Mouse (Mus musculus) limb, embryonic 10.5 days (tissue): Measurements from ENCODE around the gene Pigl. TPM values are rescaled to one million over a fixed set of nuclear protein-coding genes. Genes with fewer than 3 reads are reported as not detected.
"Not testable (repeated sequence)": the region's sequence is repeated elsewhere in the genome, so short reads cannot be mapped to it uniquely, and the experiment has no call there.

ENCODE experiments used
- DNase-seq: peaks from one replicate; pipeline ENCODE4 v3.0.0-alpha.2; 2017; ENCODE audit warnings: low spot score
- H3K27ac ChIP-seq: fragments of 300-500 bp; sonication (generic); 2 replicates; pipeline ENCODE4 v1.5.1; 2016; ENCODE audit warnings: mild to moderate bottlenecking
- H3K27me3 ChIP-seq: fragments of 300-500 bp; sonication (generic); 2 replicates; pipeline ENCODE4 v1.6.1; 2016; ENCODE audit warnings: low read depth, mild to moderate bottlenecking; ENCODE audit not compliant: poor library complexity, severe bottlenecking
- H3K36me3 ChIP-seq: fragments of 300-500 bp; sonication (generic); 2 replicates; pipeline ENCODE4 v1.6.1; 2016; ENCODE audit warnings: mild to moderate bottlenecking, moderate library complexity
- H3K4me1 ChIP-seq: fragments of 300-500 bp; sonication (generic); 2 replicates; pipeline ENCODE4 v1.6.1; 2016
- H3K4me3 ChIP-seq: fragments of 300-500 bp; sonication (generic); 2 replicates; pipeline ENCODE4 v1.5.1; 2016; ENCODE audit warnings: mild to moderate bottlenecking, moderate library complexity
- H3K9me3 ChIP-seq: fragments of 300-500 bp; sonication (generic); replicated peaks from 2 replicates; pipeline ENCODE4 v1.6.1; 2016; ENCODE audit warnings: mild to moderate bottlenecking
- WGBS: fragments of 180-500 bp; shearing (Covaris S2); methylation state at CpG from one replicate; pipeline ENCODE4 v1.1.7; 2016; 5-methylcytosine and 5-hydroxymethylcytosine counted together
- polyA plus RNA-seq: library from polyadenylated mRNA; unstranded; fragments of >200 nt; fragmentation: Nextera tagmentation; extraction: Ambion mirVana; gene quantifications from 2 replicates; pipeline ENCODE4 v1.2.1, GENCODE M21; 2016

Pigl gene
- polyA plus RNA-seq, 1 experiment from 2014 or later = 13.9 TPM

DNA sequence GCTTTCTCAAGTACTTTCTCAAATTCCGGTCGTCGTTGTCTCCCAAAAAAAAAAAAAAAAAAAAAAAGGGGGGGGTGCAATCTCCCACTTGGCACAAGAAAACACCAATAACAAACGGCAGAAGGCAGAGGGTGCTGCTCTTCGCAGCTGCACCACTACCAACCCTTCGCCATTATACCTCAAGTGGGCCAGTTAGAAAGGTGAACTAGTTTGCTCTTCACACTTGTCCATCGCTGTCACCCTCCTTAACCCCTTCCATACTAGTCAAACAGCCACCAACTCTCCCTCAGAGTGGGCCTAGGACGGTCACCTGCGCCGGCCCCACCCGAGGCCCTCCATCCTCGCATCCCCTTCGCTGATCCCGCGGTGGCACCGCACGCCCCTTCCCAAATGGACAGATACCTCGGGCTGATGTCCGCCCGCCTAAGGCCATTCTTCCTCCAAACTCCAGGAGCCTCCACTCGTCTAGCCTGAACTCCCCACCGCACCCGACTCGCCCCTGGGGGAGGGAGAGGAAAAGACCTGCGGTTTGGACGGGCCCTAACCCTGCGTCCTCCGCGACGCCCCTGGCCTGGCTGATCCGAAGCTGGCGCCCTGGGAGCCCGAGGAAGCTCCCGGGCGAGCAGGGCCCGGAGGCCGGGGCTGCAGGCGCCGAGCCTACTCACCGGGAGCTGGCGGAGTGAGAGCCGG lies 1.6 kb upstream of the Pigl start:
- Histone ChIP-seq H3K27me3 (no peaks in the 10 kb centered on the region), H3K9me3 (no peaks in the 10 kb centered on the region), H3K4me1 (peaks cover 6% of the 10 kb centered on the region), H3K4me3 (peak overlapping the region; percentile 96), H3K36me3 (peaks cover 12% of the 10 kb centered on the region), H3K27ac (peak overlapping the region; percentile 100)
- DNase-seq = peak; percentile 79
- under 1% methylated on average over 42 of the region's 42 CpGs for WGBS

DNA sequence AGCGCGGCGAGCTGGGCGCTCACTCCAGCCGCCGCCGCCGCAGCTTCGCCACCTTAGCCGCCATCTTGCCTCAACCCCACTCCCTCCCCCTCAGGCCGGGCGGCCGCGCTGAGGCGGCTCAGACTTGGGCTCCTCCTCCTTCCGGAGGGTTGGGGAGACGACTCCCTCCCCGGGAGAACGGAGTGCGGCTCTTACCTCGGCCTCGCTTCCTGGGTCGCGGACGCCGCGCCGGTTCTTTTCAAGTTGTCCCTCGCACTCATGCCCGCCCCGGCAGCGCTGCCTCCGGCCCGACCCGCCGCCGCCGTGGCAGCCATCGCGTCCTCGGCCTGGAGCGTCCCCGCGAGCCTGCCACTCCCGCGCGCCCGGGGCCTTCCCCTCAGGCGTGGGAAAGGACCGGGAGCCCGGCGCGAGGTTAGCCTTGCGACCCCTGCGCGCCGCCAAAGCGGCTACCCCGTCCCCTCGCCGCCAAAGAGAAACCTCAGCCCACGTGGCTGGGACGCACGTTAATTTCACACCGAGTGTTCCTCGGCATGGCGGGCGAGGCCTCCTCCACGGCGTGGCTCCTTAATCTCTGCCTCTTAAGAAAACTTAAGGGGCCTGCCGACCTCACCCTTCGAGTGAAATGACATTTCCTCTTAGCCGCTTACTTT lies 894 bp upstream of the Pigl start:
- H3K9me3 ChIP-seq = no peaks in the 10 kb centered on the region
- H3K4me3 ChIP-seq = peak overlapping the region; percentile 96
- peak overlapping the region; percentile 100 for H3K27ac ChIP-seq
- peaks cover 6% of the 10 kb centered on the region for H3K4me1 ChIP-seq
- DNase-seq = peak; percentile 91
- WGBS = under 1% methylated on average over 71 of the region's 73 CpGs
- H3K36me3 ChIP-seq = peaks cover 9% of the 10 kb centered on the region
- H3K27me3 ChIP-seq = no peaks in the 10 kb centered on the region

- Histone ChIP-seq H3K36me3 (peaks cover 6% of the 10 kb centered on the region; the same call in 1 of the 2 replicates), H3K9me3 (no peaks in the 10 kb centered on the region), H3K27ac (peak overlapping the region; percentile 100), H3K27me3 (no peaks in the 10 kb centered on the region), H3K4me1 (peaks cover 6% of the 10 kb centered on the region), H3K4me3 (peak overlapping the region; percentile 96)
- no peak for DNase-seq
- under 1% methylated on average over 18 of the region's 18 CpGs for WGBS
These were observed 379 bp upstream of the Pigl start for GRCm38 (mm10) chr11:62457891-62458270.

DNA sequence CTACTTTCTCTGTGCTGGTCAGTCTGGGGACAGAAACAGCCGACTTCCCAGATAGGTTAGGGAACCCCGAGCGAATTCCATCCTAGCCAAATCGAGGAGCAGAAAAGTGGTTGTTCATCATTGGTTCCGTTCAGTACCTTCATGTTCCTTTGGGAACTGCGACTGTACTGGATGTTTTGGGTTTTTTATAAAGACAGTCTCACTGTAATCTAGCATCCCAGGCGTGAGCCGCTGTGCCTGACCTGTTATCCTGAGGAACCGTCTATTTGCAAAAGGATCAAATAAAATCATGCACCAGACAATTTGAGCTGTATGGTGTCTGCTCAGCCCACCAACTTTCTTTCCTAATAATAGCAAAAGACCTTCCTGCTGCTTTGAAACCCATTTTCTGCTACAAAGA lies 520 bp downstream of the Pigl start:
- H3K27ac ChIP-seq = peak overlapping the region; percentile 100
- H3K36me3 ChIP-seq = peaks cover 2% of the 10 kb centered on the region; the same call in 1 of the 2 replicates
- H3K4me1 ChIP-seq = peaks cover 6% of the 10 kb centered on the region
- no peaks in the 10 kb centered on the region for H3K27me3 ChIP-seq
- no peak for DNase-seq
- WGBS = 4% methylated on average over 9 of the region's 9 CpGs
- H3K9me3 ChIP-seq = no peaks in the 10 kb centered on the region
- H3K4me3 ChIP-seq = peak overlapping the region; percentile 96

DNA sequence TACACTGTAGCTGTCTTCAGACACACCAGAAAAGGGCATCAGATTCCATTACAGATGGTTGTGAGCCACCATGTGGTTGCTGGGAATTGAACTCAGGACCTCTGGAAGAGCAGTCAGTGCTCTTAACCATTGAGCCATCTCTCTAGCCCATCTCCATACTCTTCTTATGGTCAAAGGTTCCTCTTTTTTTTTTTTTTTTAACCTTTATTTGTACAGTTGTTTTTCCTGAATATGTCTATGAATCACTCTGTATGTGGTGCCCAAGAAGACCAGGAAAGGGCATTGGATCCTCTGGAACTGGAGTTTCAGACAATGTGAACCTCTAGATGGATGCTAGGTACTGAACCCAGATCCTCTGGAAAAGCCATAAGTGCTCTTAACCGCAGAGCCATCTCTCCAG lies 4.3 kb downstream of the Pigl start:
- not testable (repeated sequence) for H3K4me3 ChIP-seq, DNase-seq, H3K36me3 ChIP-seq, H3K27ac ChIP-seq, H3K27me3 ChIP-seq, H3K4me1 ChIP-seq, H3K9me3 ChIP-seq
- WGBS = 98% methylated on average over 1 of the region's 1 CpGs

DNA sequence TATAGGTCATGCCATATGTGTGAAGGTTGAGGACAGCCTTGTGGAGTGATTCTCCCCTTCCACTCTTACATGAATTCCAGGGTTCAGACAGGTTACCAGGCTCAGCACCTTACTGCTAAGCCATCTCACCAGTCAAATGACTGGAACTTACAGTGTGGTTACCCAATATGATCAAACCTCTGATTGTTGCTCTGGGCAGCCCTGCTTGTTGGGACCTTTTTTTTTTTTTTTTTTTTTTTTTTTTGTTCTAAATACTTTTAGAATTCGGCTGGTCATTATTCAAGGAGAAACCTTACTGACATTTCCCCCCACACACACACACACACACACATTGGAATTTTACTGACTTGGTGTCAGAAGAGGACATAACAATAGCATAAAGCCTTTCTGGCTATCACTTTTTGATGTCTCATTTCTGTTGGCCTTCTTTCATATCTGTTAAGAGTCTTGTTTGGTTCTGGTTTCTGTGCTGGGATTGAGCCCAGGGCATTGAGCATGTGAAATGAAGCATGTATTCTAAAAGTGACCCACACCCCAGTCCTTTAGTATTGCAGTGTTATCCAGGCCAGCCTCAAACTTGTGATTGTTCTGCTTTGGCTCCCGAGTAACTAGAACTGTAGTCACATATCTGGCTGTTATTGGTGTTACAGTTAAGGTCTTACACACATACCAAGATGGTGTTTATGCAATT lies 5.1 kb downstream of the Pigl start:
- DNase-seq = no peak
- 82% methylated on average over 2 of the region's 2 CpGs for WGBS
- no peak overlapping the region for H3K4me3 ChIP-seq
- no peaks in the 10 kb centered on the region for H3K36me3 ChIP-seq
- no peaks in the 10 kb centered on the region; the same call in 1 of the 2 replicates for H3K4me1 ChIP-seq
- H3K27ac ChIP-seq = no peak overlapping the region
- no peaks in the 10 kb centered on the region for H3K27me3 ChIP-seq
- H3K9me3 ChIP-seq = no peaks in the 10 kb centered on the region

GRCm38 (mm10) chr11:62464696-62465095 lies 6.4 kb downstream of the Pigl start:
- no peak for DNase-seq
- H3K27me3 ChIP-seq = no peaks in the 10 kb centered on the region
- no peaks in the 10 kb centered on the region for H3K9me3 ChIP-seq
- H3K36me3 ChIP-seq = no peaks in the 10 kb centered on the region
- H3K27ac ChIP-seq = no peak overlapping the region
- WGBS = 95% methylated on average over 3 of the region's 3 CpGs
- H3K4me1 ChIP-seq = no peaks in the 10 kb centered on the region; the same call in 1 of the 2 replicates
- H3K4me3 ChIP-seq = no peak overlapping the region

DNA sequence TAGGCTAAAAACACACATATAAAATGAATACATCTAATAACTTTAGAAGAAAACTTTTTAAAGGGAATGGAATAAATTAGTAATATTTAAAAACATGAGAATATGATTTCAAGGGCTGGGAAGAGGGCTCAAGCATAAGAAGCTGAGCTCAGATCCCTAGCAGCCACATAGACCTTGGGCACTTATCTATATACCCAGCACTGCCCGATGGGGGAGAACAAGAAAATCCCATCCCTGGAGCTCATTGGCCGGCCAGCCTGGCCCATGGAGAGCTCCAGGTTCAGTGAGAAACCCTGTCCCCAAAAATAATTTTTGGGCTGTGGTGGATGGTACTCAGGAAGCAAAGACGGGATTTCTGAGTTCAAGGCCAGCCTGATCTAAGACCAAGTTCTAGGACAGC lies 7.6 kb downstream of the Pigl start:
- H3K4me3 ChIP-seq = no peak overlapping the region
- H3K27me3 ChIP-seq = no peaks in the 10 kb centered on the region
- 90% methylated on average over 3 of the region's 3 CpGs for WGBS
- no peak overlapping the region for H3K27ac ChIP-seq
- no peaks in the 10 kb centered on the region for H3K4me1 ChIP-seq
- no peaks in the 10 kb centered on the region for H3K36me3 ChIP-seq
- DNase-seq = no peak
- H3K9me3 ChIP-seq = no peaks in the 10 kb centered on the region

GRCm38 (mm10) chr11:62466546-62466945 lies 8.3 kb downstream of the Pigl start:
- DNase-seq = no peak
- H3K36me3 ChIP-seq = no peaks in the 10 kb centered on the region
- no peaks in the 10 kb centered on the region for H3K27me3 ChIP-seq
- H3K4me1 ChIP-seq = no peaks in the 10 kb centered on the region
- 86% methylated on average over 3 of the region's 3 CpGs for WGBS
- H3K9me3 ChIP-seq = no peaks in the 10 kb centered on the region
- H3K4me3 ChIP-seq = no peak overlapping the region
- H3K27ac ChIP-seq = no peak overlapping the region

GRCm38 (mm10) chr11:62467289-62467688 lies 9.0 kb downstream of the Pigl start:
- not testable (repeated sequence) for H3K4me1 ChIP-seq, DNase-seq, H3K9me3 ChIP-seq, H3K4me3 ChIP-seq, H3K36me3 ChIP-seq, H3K27ac ChIP-seq, H3K27me3 ChIP-seq

- no peak overlapping the region for H3K27ac ChIP-seq
- H3K27me3 ChIP-seq = no peaks in the 10 kb centered on the region
- 92% methylated on average over 6 of the region's 6 CpGs for WGBS
- no peaks in the 10 kb centered on the region for H3K4me1 ChIP-seq
- DNase-seq = no peak
- no peaks in the 10 kb centered on the region for H3K9me3 ChIP-seq
- H3K4me3 ChIP-seq = no peak overlapping the region
- no peaks in the 10 kb centered on the region for H3K36me3 ChIP-seq
These were observed 12.2 kb downstream of the Pigl start for GRCm38 (mm10) chr11:62470451-62470850.

DNA sequence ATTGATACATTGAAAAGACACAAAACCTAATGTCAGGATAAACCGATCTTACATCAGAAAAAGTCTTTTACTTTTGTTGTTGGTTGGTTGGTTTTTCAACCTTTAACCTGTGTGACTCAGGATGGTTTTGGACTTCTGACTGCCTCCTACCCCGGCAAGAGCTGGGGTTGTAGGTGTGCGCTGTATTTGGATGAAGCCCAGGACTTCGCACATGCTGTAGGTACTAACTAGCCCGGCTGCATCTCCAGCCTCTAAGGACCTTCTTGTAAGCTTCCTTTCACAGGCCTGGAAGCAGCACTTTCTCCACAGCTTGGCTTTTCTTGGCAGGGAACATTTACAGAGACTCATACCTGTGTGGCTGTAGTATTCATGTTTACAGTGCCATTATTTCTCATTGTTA lies 15.3 kb downstream of the Pigl start:
- Histone ChIP-seq H3K9me3 (no peaks in the 10 kb centered on the region), H3K4me3 (no peak overlapping the region), H3K4me1 (no peaks in the 10 kb centered on the region), H3K27me3 (no peaks in the 10 kb centered on the region), H3K27ac (no peak overlapping the region), H3K36me3 (no peaks in the 10 kb centered on the region)
- DNase-seq = no peak
- 94% methylated on average over 5 of the region's 5 CpGs for WGBS

DNA sequence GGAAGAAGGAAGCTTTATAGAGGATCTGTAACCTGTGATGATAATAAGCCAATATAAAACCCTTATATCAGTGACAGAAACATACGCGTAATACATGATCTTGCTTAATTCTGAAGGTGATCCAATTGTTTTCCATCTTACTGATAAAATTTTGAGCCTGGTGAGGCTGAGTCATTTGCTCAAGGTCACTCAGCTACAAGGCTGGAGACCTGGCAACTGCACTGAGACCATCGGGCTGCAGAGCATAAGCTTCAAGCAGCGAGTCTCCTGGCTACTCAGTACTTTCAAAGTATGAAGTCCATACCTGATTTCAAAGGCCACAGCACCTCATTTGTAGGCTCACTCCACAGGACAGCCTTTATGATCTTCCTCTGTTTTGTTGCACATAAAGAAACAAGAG lies 17.9 kb downstream of the Pigl start:
- WGBS = 95% methylated on average over 4 of the region's 4 CpGs
- H3K27me3 ChIP-seq = no peaks in the 10 kb centered on the region
- no peak for DNase-seq
- H3K4me1 ChIP-seq = no peaks in the 10 kb centered on the region
- H3K27ac ChIP-seq = no peak overlapping the region
- no peaks in the 10 kb centered on the region for H3K36me3 ChIP-seq
- H3K9me3 ChIP-seq = no peaks in the 10 kb centered on the region
- no peak overlapping the region for H3K4me3 ChIP-seq
